21 mouse cellular contexts compared by ENCODE assay signal in genomic region chr2:24442303-24442925, GRCm38 (mm10). TPM values are rescaled to one million over a fixed set of nuclear protein-coding genes. Genes with fewer than 3 reads are reported as not detected.
"Had no signal": no experiment of that assay in that cellular context is flagged by ENCODE, and none has a peak within 500 bp of the region (broad histone marks: within the 10 kb centered on the region; RNA-seq: fewer than 3 reads in every experiment).

No protein-coding gene starts in this region.

- H3K9ac ChIP-seq: kidney, embryonic 15.5 days; limb, embryonic 12.5 days; liver, embryonic 14.5 days; midbrain, embryonic 12.5 days; neural tube, embryonic 13.5 days; stomach, embryonic 15.5 days had no signal

- H3K4me3 ChIP-seq: kidney, embryonic 15.5 days; limb, embryonic 12.5 days; megakaryocyte, embryonic 14.5 days; midbrain, embryonic 12.5 days; neural tube, embryonic 13.5 days; stomach, embryonic 15.5 days had no signal

- H3K4me2 ChIP-seq: kidney, embryonic 15.5 days; limb, embryonic 12.5 days; midbrain, embryonic 12.5 days; neural tube, embryonic 13.5 days; stomach, embryonic 15.5 days had no signal

- ATAC-seq: lung, postnatal 0 days had no signal

- DNase-seq: kidney, postnatal 36 days; liver; lung, adult 18-20 months; lung, postnatal 4 days; retina, postnatal 1 day; right cerebral cortex, postnatal 4 days; spleen, adult 18-20 months; thymus, adult 2 months; thymus, postnatal 25 days had no signal

- H3K27me3 ChIP-seq: kidney, embryonic 15.5 days; limb, embryonic 12.5 days; neural tube, embryonic 13.5 days; stomach, embryonic 15.5 days had no signal

- H3K27ac ChIP-seq: kidney, embryonic 15.5 days; limb, embryonic 12.5 days; liver, embryonic 14.5 days; midbrain, embryonic 12.5 days; neural tube, embryonic 13.5 days; stomach, embryonic 15.5 days had no signal

- H3K36me3 ChIP-seq: limb, embryonic 12.5 days; midbrain, embryonic 12.5 days; stomach, embryonic 15.5 days had no signal

- H3K9me3 ChIP-seq: kidney, embryonic 15.5 days; limb, embryonic 12.5 days; megakaryocyte, embryonic 14.5 days; midbrain, embryonic 12.5 days; neural tube, embryonic 13.5 days; stomach, embryonic 15.5 days had no signal

- H3K4me1 ChIP-seq: limb, embryonic 12.5 days; megakaryocyte, embryonic 14.5 days; stomach, embryonic 15.5 days had no signal

RNA-seq across cellular contexts. Expression of gene Pax8, which starts 33.0 kb away (rescaled TPM):
- total RNA-seq: layer of hippocampus, adult 18-20 months; layer of hippocampus, postnatal 10 days; left cerebral cortex, postnatal 36 days had no signal
- polyA plus RNA-seq: limb, embryonic 12.5 days; lung, postnatal 0 days; urinary bladder, adult 2 months had no signal
